Comparison of ENCODE assay signal across 31 mouse cellular contexts in genomic region chr7:6186176-6186575, GRCm38 (mm10). TPM values are rescaled to one million over a fixed set of nuclear protein-coding genes. Genes with fewer than 3 reads are reported as not detected.
"Had no signal": no experiment of that assay in that cellular context is flagged by ENCODE, and none has a peak within 500 bp of the region (broad histone marks: within the 10 kb centered on the region; RNA-seq: fewer than 3 reads in every experiment).

No protein-coding gene starts in this region.

- ATAC-seq: intestine, embryonic 15.5 days; liver, embryonic 12.5 days; midbrain, embryonic 13.5 days; midbrain, embryonic 16.5 days had no signal

- H3K4me3 ChIP-seq: intestine, embryonic 15.5 days; limb, embryonic 10.5 days; limb, embryonic 13.5 days; liver, embryonic 12.5 days; liver, embryonic 15.5 days; lung, embryonic 15.5 days; megakaryocyte, embryonic 14.5 days; midbrain, embryonic 10.5 days; midbrain, embryonic 13.5 days; myocyte; neural tube, embryonic 13.5 days; stomach, embryonic 15.5 days had no signal

- H3K4me1 ChIP-seq: intestine, embryonic 15.5 days; limb, embryonic 13.5 days; lung, embryonic 15.5 days; midbrain, embryonic 10.5 days; midbrain, embryonic 13.5 days; neural tube, embryonic 13.5 days; stomach, embryonic 15.5 days had no signal

- DNase-seq: kidney, postnatal 4 days; layer of hippocampus, adult 9-11 months; liver; lung, adult 18-20 months; lung, postnatal 10 days; lung, postnatal 36 days; retina, postnatal 1 day; right cerebral cortex, postnatal 25 days; spleen, adult 18-20 months; thymus, postnatal 25 days had no signal

- H3K27ac ChIP-seq: intestine, embryonic 15.5 days; limb, embryonic 10.5 days; limb, embryonic 13.5 days; liver, embryonic 12.5 days; liver, embryonic 15.5 days; lung, embryonic 15.5 days; midbrain, embryonic 10.5 days; midbrain, embryonic 13.5 days; neural tube, embryonic 13.5 days; stomach, embryonic 15.5 days had no signal

RNA-seq across cellular contexts. Expression of gene Galp, which starts 10.7 kb away (rescaled TPM):
- total RNA-seq: layer of hippocampus, adult 18-20 months; layer of hippocampus, postnatal 25 days; left cerebral cortex, adult 18-20 months; left cerebral cortex, postnatal 25 days; monocyte, adult 5-6 weeks; neutrophil, adult 5-6 weeks had no signal
- polyA plus RNA-seq: intestine, embryonic 15.5 days; kidney, embryonic 14.5 days; limb, embryonic 10.5 days; limb, embryonic 13.5 days; liver, embryonic 12.5 days; liver, embryonic 15.5 days; lung, embryonic 15.5 days; midbrain, embryonic 10.5 days; midbrain, embryonic 13.5 days; midbrain, embryonic 16.5 days; myocyte; neural tube, embryonic 13.5 days; stomach, embryonic 15.5 days; thymus, postnatal 0 days had no signal

RNA-seq across cellular contexts. Expression of gene Zscan5b, which starts 35.9 kb away (rescaled TPM):
- total RNA-seq: layer of hippocampus, adult 18-20 months; layer of hippocampus, postnatal 25 days; left cerebral cortex, adult 18-20 months; left cerebral cortex, postnatal 25 days; monocyte, adult 5-6 weeks; neutrophil, adult 5-6 weeks had no signal
- polyA plus RNA-seq: intestine, embryonic 15.5 days; kidney, embryonic 14.5 days; limb, embryonic 10.5 days; limb, embryonic 13.5 days; liver, embryonic 12.5 days; liver, embryonic 15.5 days; lung, embryonic 15.5 days; midbrain, embryonic 10.5 days; midbrain, embryonic 13.5 days; midbrain, embryonic 16.5 days; myocyte; neural tube, embryonic 13.5 days; stomach, embryonic 15.5 days; thymus, postnatal 0 days had no signal
